Comparison of ENCODE assay signal across 9 mouse cellular contexts in genomic region chr12:112592985-112593734, GRCm38 (mm10). TPM values are rescaled to one million over a fixed set of nuclear protein-coding genes. Genes with fewer than 3 reads are reported as not detected.
DNase-seq lines count a peak whose midpoint lies in the region; ATAC-seq and TF ChIP-seq lines count a peak whose summit lies in the region.
"Had no signal": no experiment of that assay in that cellular context is flagged by ENCODE, and none has a peak within 500 bp of the region (broad histone marks: within the 10 kb centered on the region; RNA-seq: fewer than 3 reads in every experiment).

No protein-coding gene starts in this region.

- H3K4me2 ChIP-seq in lung, embryonic 14.5 days: no peak overlapping the region
- no peak overlapping the region; the same call in 1 of the 2 replicates for H3K4me2 ChIP-seq in liver, embryonic 15.5 days

- peak overlapping the region; percentile 30; the same call in 1 of the 2 replicates for H3K27ac ChIP-seq in lung, embryonic 14.5 days (ENCODE audit: low read depth)
- H3K27ac ChIP-seq in bone marrow macrophage, adult 2 months (ENCODE audit: insufficient read depth, low read depth, low read length): peak overlapping the region; percentile 86
- 0 out of 2 replicates have a peak overlapping the region, but pooled peaks have one; percentile 29 for H3K27ac ChIP-seq in liver, embryonic 15.5 days (replicated peaks)

- H3K4me3 ChIP-seq in lung, embryonic 14.5 days (ENCODE audit: low read depth, low read length): no peak overlapping the region
- H3K4me3 ChIP-seq in lung, adult 2 months (replicated peaks; ENCODE audit: extremely low read depth, low read depth, low read length): no peak overlapping the region
- 0 out of 2 replicates have a peak overlapping the region, but pooled peaks have one; percentile 4 for H3K4me3 ChIP-seq in bone marrow macrophage, adult 2 months (ENCODE audit: insufficient read depth, low read length)
- no peak overlapping the region for H3K4me3 ChIP-seq in liver, embryonic 15.5 days (replicated peaks)

- no peak for TF ChIP-seq CTCF in lung, embryonic 14.5 days (IDR thresholded peaks at IDR 0.05; ENCODE audit: low read depth)
- TF ChIP-seq CTCF in lung, adult 2 months (IDR thresholded peaks at IDR 0.05; ENCODE audit: insufficient read depth, low read length): no peak
- TF ChIP-seq CTCF in bone marrow macrophage, adult 2 months (IDR thresholded peaks at IDR 0.05; ENCODE audit: low read depth, low read length): no peak

- peak overlapping the region; percentile 29; the same call in 1 of the 2 replicates for H3K9ac ChIP-seq in lung, embryonic 14.5 days
- H3K9ac ChIP-seq in liver, embryonic 15.5 days: no peak overlapping the region

- intact Hi-C loops in heart, postnatal 36 days (cut with DNase I): no loop called here

- 55% methylated on average over 21 of the region's 21 CpGs for WGBS in lung, embryonic 14.5 days
- 49% methylated on average over 21 of the region's 21 CpGs for WGBS in lung, adult 2 months
- 53% methylated on average over 21 of the region's 21 CpGs for WGBS in liver, embryonic 15.5 days (ENCODE audit: insufficient replicate concordance)

- H3K4me1 ChIP-seq in lung, embryonic 14.5 days (ENCODE audit: insufficient read depth): peaks cover 25% of the 10 kb centered on the region
- H3K4me1 ChIP-seq in lung, adult 2 months (ENCODE audit: control insufficient read depth, insufficient read depth, low read length): peaks cover 52% of the 10 kb centered on the region
- H3K4me1 ChIP-seq in bone marrow macrophage, adult 2 months (ENCODE audit: control insufficient read depth, insufficient read depth, low read length): peaks cover 68% of the 10 kb centered on the region
- H3K4me1 ChIP-seq in liver, embryonic 15.5 days (replicated peaks): peaks cover 75% of the 10 kb centered on the region

- no peak for ATAC-seq in lung, embryonic 14.5 days (ENCODE audit: insufficient read depth)
- no peak for ATAC-seq in liver, embryonic 15.5 days (ENCODE audit: insufficient read depth)
- ATAC-seq in activated CD4-positive, CD25-positive, alpha-beta regulatory T cell, adult 4 months: no peak

- H3K27me3 ChIP-seq in lung, embryonic 14.5 days (ENCODE audit: insufficient read depth, low read length): 0 out of 2 replicates have a peak, but pooled peaks cover 6% of the 10 kb centered on the region
- peaks cover 20% of the 10 kb centered on the region for H3K27me3 ChIP-seq in liver, embryonic 15.5 days

- H3K9me3 ChIP-seq in lung, embryonic 14.5 days (ENCODE audit: low read depth, low read length): no peaks in the 10 kb centered on the region
- no peaks in the 10 kb centered on the region for H3K9me3 ChIP-seq in liver, embryonic 15.5 days (replicated peaks)

- H3K36me3 ChIP-seq in lung, embryonic 14.5 days (ENCODE audit: insufficient read depth): no peaks in the 10 kb centered on the region
- H3K36me3 ChIP-seq in liver, embryonic 15.5 days (replicated peaks): no peaks in the 10 kb centered on the region

- TF ChIP-seq POLR2A in lung, adult 2 months (IDR thresholded peaks at IDR 0.05; ENCODE audit: borderline replicate concordance, extremely low read depth, low read depth, low read length): no peak
- no peak for TF ChIP-seq POLR2A in bone marrow macrophage, adult 2 months (IDR thresholded peaks at IDR 0.05; ENCODE audit: borderline replicate concordance, low read depth, low read length)

- peak; percentile 33 to 55 for DNase-seq in heart, adult 18-20 months
- no peak for DNase-seq in heart, postnatal 36 days
- peak; percentile 43 for DNase-seq in lung, embryonic 14.5 days
- DNase-seq in lung, adult 2 months: no peak
- no peak for DNase-seq in thymus, postnatal 36 days
- DNase-seq: adrenal gland, adult 8-10 months had no signal

RNA-seq across cellular contexts. Expression of gene Inf2, which starts 4.6 kb away (rescaled TPM):
- 10 to 100 TPM; 11.9 to 17.2 TPM for total RNA-seq in heart, adult 18-20 months (2021)
- 10 to 100 TPM; 16.6 to 23.9 TPM for total RNA-seq in heart, postnatal 36 days (2021)
- 4.5 and 5.2 TPM in 2 replicates for polyA plus RNA-seq in lung, embryonic 14.5 days (2014; fragmentation: Nextera tagmentation; extraction: Ambion mirVana)
- polyA plus RNA-seq in lung, adult 2 months (2012; rRNA removed): 28.0 and 33.6 TPM in 2 replicates
- 28.0 and 30.8 TPM in 2 replicates for polyA plus RNA-seq in bone marrow macrophage, adult 2 months (2012; ENCODE audit: insufficient read depth, insufficient read length, missing spikeins)
- polyA plus RNA-seq in liver, embryonic 15.5 days (2015; fragmentation: Nextera tagmentation; extraction: Ambion mirVana): 2.7 TPM in 2 replicates
- polyA plus RNA-seq in activated CD4-positive, CD25-positive, alpha-beta regulatory T cell, adult 4 months (2017; shearing (Covaris generic)): 10 to 100 TPM in 1 of 2 experiments, 1 to 10 TPM in 1; 9.9 to 11.0 TPM

RNA-seq across cellular contexts. Expression of gene Adssl1, which starts 26.7 kb away (rescaled TPM):
- 100 to 1,000 TPM; 192 to 206 TPM for total RNA-seq in heart, adult 18-20 months (2021)
- 100 to 1,000 TPM; 162 to 165 TPM for total RNA-seq in heart, postnatal 36 days (2021)
- polyA plus RNA-seq in lung, embryonic 14.5 days (2014; fragmentation: Nextera tagmentation; extraction: Ambion mirVana): 3.8 and 5.0 TPM in 2 replicates
- 33.3 and 39.0 TPM in 2 replicates for polyA plus RNA-seq in lung, adult 2 months (2012; rRNA removed)
- polyA plus RNA-seq in bone marrow macrophage, adult 2 months (2012; ENCODE audit: insufficient read depth, insufficient read length, missing spikeins): 33.2 and 38.5 TPM in 2 replicates
- polyA plus RNA-seq in liver, embryonic 15.5 days (2015; fragmentation: Nextera tagmentation; extraction: Ambion mirVana): 13.4 TPM in 2 replicates
- polyA plus RNA-seq in activated CD4-positive, CD25-positive, alpha-beta regulatory T cell, adult 4 months (2017; shearing (Covaris generic)): 1 to 10 TPM in 1 of 2 experiments, under 1 TPM in 1; 0.86 to 1.3 TPM

RNA-seq across cellular contexts. Expression of gene Siva1, which starts 51.3 kb away (rescaled TPM):
- total RNA-seq in heart, adult 18-20 months (2021): 10 to 100 TPM; 31.7 to 35.2 TPM
- 10 to 100 TPM; 29.4 to 31.0 TPM for total RNA-seq in heart, postnatal 36 days (2021)
- polyA plus RNA-seq in lung, embryonic 14.5 days (2014; fragmentation: Nextera tagmentation; extraction: Ambion mirVana): 253 and 291 TPM in 2 replicates
- 58.6 and 66.5 TPM in 2 replicates for polyA plus RNA-seq in lung, adult 2 months (2012; rRNA removed)
- 34.9 and 52.4 TPM in 2 replicates for polyA plus RNA-seq in bone marrow macrophage, adult 2 months (2012; ENCODE audit: insufficient read depth, insufficient read length, missing spikeins)
- polyA plus RNA-seq in liver, embryonic 15.5 days (2015; fragmentation: Nextera tagmentation; extraction: Ambion mirVana): 106 and 114 TPM in 2 replicates
- polyA plus RNA-seq in activated CD4-positive, CD25-positive, alpha-beta regulatory T cell, adult 4 months (2017; shearing (Covaris generic)): 10 to 100 TPM; 38.7 to 44.6 TPM

Comparison
In these comparisons a context has a peak if more than half of its experiments do, and no peak if none do; other contexts are left out.
1. DNase-seq: peak in heart, adult 18-20 months (2 of 2) and lung, embryonic 14.5 days (single experiment); none in heart, postnatal 36 days (0 of 2), lung, adult 2 months (single experiment) and thymus, postnatal 36 days (0 of 2).
2. H3K27ac ChIP-seq: peak in every context shown above with its lines; median percentile 86 in bone marrow macrophage, adult 2 months; 30 in lung, embryonic 14.5 days; 29 in liver, embryonic 15.5 days.